Mouse (Mus musculus): ENCODE measurements around the gene Fam3b. TPM values are rescaled to one million over a fixed set of nuclear protein-coding genes. Genes with fewer than 3 reads are reported as not detected.

Fam3b gene
- polyA plus RNA-seq (2016; fragmentation: Nextera tagmentation; extraction: Ambion mirVana): not detected in 2 replicates

GRCm38 (mm10) chr16:97514099-97514940, at the start of gene Fam3b:
Gene Fam3b (minus strand): TSS chr16:97514816.
- no peak for DNase-seq (ENCODE audit: low spot score)

GRCm38 (mm10) chr16:97544340-97544739, 29.7 kb upstream of the Fam3b start:
- WGBS: 71% methylated on average over 4 of the region's 4 CpGs
- no peak for DNase-seq (ENCODE audit: low spot score)
- no peaks in the 10 kb centered on the region for H3K27me3 ChIP-seq (ENCODE audit: insufficient read depth, poor library complexity, severe bottlenecking)
- H3K4me1 ChIP-seq: no peaks in the 10 kb centered on the region
- H3K9me3 ChIP-seq: no peaks in the 10 kb centered on the region
- H3K27ac ChIP-seq: no peak overlapping the region
- H3K36me3 ChIP-seq: peaks cover 25% of the 10 kb centered on the region
- H3K4me3 ChIP-seq: no peak overlapping the region

More at GRCm38 (mm10) chr16:97514099-97514940, at the start of gene Fam3b:
- Histone ChIP-seq H3K9me3 (no peaks in the 10 kb centered on the region), H3K36me3 (no peaks in the 10 kb centered on the region), H3K27me3 (ENCODE audit: insufficient read depth, poor library complexity, severe bottlenecking) (no peaks in the 10 kb centered on the region), H3K4me1 (0 out of 2 replicates have a peak, but pooled peaks cover 3% of the 10 kb centered on the region), H3K27ac (no peak within 1 kb of the TSS), H3K4me3 (no peak within 1 kb of the TSS)
- 59% methylated on average over 4 of the region's 4 CpGs for WGBS

- no peak for DNase-seq (ENCODE audit: low spot score)
- Histone ChIP-seq H3K27me3 (ENCODE audit: insufficient read depth, poor library complexity, severe bottlenecking) (no peaks in the 10 kb centered on the region), H3K27ac (peak overlapping the region; percentile 86), H3K9me3 (no peaks in the 10 kb centered on the region), H3K36me3 (peaks cover 10% of the 10 kb centered on the region; the same call in 1 of the 2 replicates), H3K4me1 (peaks cover 41% of the 10 kb centered on the region), H3K4me3 (no peak overlapping the region)
- 28% methylated on average over 1 of the region's 1 CpGs for WGBS
Observed at GRCm38 (mm10) chr16:97536859-97537258, 22.2 kb upstream of the Fam3b start.

- H3K4me3 ChIP-seq: peak overlapping the region; percentile 36
- peaks cover 3% of the 10 kb centered on the region; the same call in 1 of the 2 replicates for H3K36me3 ChIP-seq
- H3K9me3 ChIP-seq: no peaks in the 10 kb centered on the region
- peak; percentile 78 for DNase-seq (ENCODE audit: low spot score)
- WGBS: 8% methylated on average over 3 of the region's 3 CpGs
- no peaks in the 10 kb centered on the region for H3K27me3 ChIP-seq (ENCODE audit: insufficient read depth, poor library complexity, severe bottlenecking)
- H3K4me1 ChIP-seq: peaks cover 41% of the 10 kb centered on the region
- H3K27ac ChIP-seq: peak overlapping the region; percentile 86
Observed at GRCm38 (mm10) chr16:97535808-97536413, 21.3 kb upstream of the Fam3b start.

- Histone ChIP-seq H3K36me3 (no peaks in the 10 kb centered on the region; the same call in 1 of the 2 replicates), H3K9me3 (no peaks in the 10 kb centered on the region), H3K27ac (peak overlapping the region; percentile 86), H3K4me3 (peak overlapping the region; percentile 36; the same call in 1 of the 2 replicates), H3K4me1 (peaks cover 41% of the 10 kb centered on the region), H3K27me3 (ENCODE audit: insufficient read depth, poor library complexity, severe bottlenecking) (no peaks in the 10 kb centered on the region)
- 15% methylated on average over 5 of the region's 5 CpGs for WGBS
- DNase-seq (ENCODE audit: low spot score): peak; percentile 81
Observed at GRCm38 (mm10) chr16:97534876-97535461, 20.4 kb upstream of the Fam3b start.

GRCm38 (mm10) chr16:97534448-97534847, 19.8 kb upstream of the Fam3b start:
- H3K4me1 ChIP-seq: peaks cover 41% of the 10 kb centered on the region
- no peaks in the 10 kb centered on the region; the same call in 1 of the 2 replicates for H3K36me3 ChIP-seq
- no peak for DNase-seq (ENCODE audit: low spot score)
- peak overlapping the region; percentile 86 for H3K27ac ChIP-seq
- no peaks in the 10 kb centered on the region for H3K9me3 ChIP-seq
- WGBS: 28% methylated on average over 1 of the region's 1 CpGs
- peak overlapping the region; percentile 36; the same call in 1 of the 2 replicates for H3K4me3 ChIP-seq
- no peaks in the 10 kb centered on the region for H3K27me3 ChIP-seq (ENCODE audit: insufficient read depth, poor library complexity, severe bottlenecking)

- Histone ChIP-seq H3K4me1 (peaks cover 41% of the 10 kb centered on the region), H3K27me3 (ENCODE audit: insufficient read depth, poor library complexity, severe bottlenecking) (no peaks in the 10 kb centered on the region), H3K9me3 (no peaks in the 10 kb centered on the region), H3K27ac (peak overlapping the region; percentile 86; the same call in 1 of the 2 replicates), H3K36me3 (no peaks in the 10 kb centered on the region), H3K4me3 (no peak overlapping the region)
- DNase-seq (ENCODE audit: low spot score): no peak
- 84% methylated on average over 5 of the region's 5 CpGs for WGBS
Observed at GRCm38 (mm10) chr16:97533751-97534150, 19.1 kb upstream of the Fam3b start.

- Histone ChIP-seq H3K36me3 (no peaks in the 10 kb centered on the region), H3K4me3 (no peak overlapping the region), H3K9me3 (no peaks in the 10 kb centered on the region), H3K27ac (no peak overlapping the region), H3K27me3 (ENCODE audit: insufficient read depth, poor library complexity, severe bottlenecking) (no peaks in the 10 kb centered on the region), H3K4me1 (peaks cover 41% of the 10 kb centered on the region)
- no peak for DNase-seq (ENCODE audit: low spot score)
- whole genome bisulfite sequencing: 80% methylated on average over 1 of the region's 1 CpGs
Observed at GRCm38 (mm10) chr16:97533126-97533525, 18.5 kb upstream of the Fam3b start.

- Histone ChIP-seq H3K36me3 (no peaks in the 10 kb centered on the region), H3K4me3 (no peak overlapping the region), H3K27me3 (ENCODE audit: insufficient read depth, poor library complexity, severe bottlenecking) (no peaks in the 10 kb centered on the region), H3K9me3 (no peaks in the 10 kb centered on the region), H3K27ac (no peak overlapping the region), H3K4me1 (peaks cover 5% of the 10 kb centered on the region)
- DNase-seq (ENCODE audit: low spot score): no peak
- 88% methylated on average over 2 of the region's 2 CpGs for WGBS
Observed at GRCm38 (mm10) chr16:97529241-97529640, 14.6 kb upstream of the Fam3b start.

GRCm38 (mm10) chr16:97523024-97523423, 8.4 kb upstream of the Fam3b start:
- Histone ChIP-seq H3K36me3 (no peaks in the 10 kb centered on the region), H3K9me3 (no peaks in the 10 kb centered on the region), H3K27ac (no peak overlapping the region), H3K4me3 (no peak overlapping the region), H3K27me3 (ENCODE audit: insufficient read depth, poor library complexity, severe bottlenecking) (no peaks in the 10 kb centered on the region), H3K4me1 (0 out of 2 replicates have a peak, but pooled peaks cover 2% of the 10 kb centered on the region)
- whole genome bisulfite sequencing: 14% methylated on average over 1 of the region's 1 CpGs
- no peak for DNase-seq (ENCODE audit: low spot score)

- H3K4me1 ChIP-seq: 0 out of 2 replicates have a peak, but pooled peaks cover 2% of the 10 kb centered on the region
- H3K9me3 ChIP-seq: no peaks in the 10 kb centered on the region
- H3K36me3 ChIP-seq: no peaks in the 10 kb centered on the region
- H3K27ac ChIP-seq: no peak overlapping the region
- no peak for DNase-seq (ENCODE audit: low spot score)
- H3K27me3 ChIP-seq (ENCODE audit: insufficient read depth, poor library complexity, severe bottlenecking): no peaks in the 10 kb centered on the region
- no peak overlapping the region for H3K4me3 ChIP-seq
- WGBS: 73% methylated on average over 6 of the region's 6 CpGs
Observed at GRCm38 (mm10) chr16:97521983-97522382, 7.4 kb upstream of the Fam3b start.

GRCm38 (mm10) chr16:97516341-97516740, 1.7 kb upstream of the Fam3b start:
- Histone ChIP-seq H3K27ac (no peak overlapping the region), H3K4me3 (no peak overlapping the region), H3K4me1 (0 out of 2 replicates have a peak, but pooled peaks cover 3% of the 10 kb centered on the region), H3K36me3 (no peaks in the 10 kb centered on the region), H3K27me3 (ENCODE audit: insufficient read depth, poor library complexity, severe bottlenecking) (no peaks in the 10 kb centered on the region), H3K9me3 (no peaks in the 10 kb centered on the region)
- WGBS: 67% methylated on average over 3 of the region's 3 CpGs
- no peak for DNase-seq (ENCODE audit: low spot score)

Measured in heart, embryonic 10.5 days (tissue).